Mouse (Mus musculus) lung, adult 2 months (tissue): ENCODE data around the gene Ccn6.

Experiments
- CTCF ChIP-seq: fragments of 200-500 bp; IDR thresholded peaks from 2 replicates; pipeline ENCODE4 v1.5.1; 2011; ENCODE audit warnings: mild to moderate bottlenecking, low read length, control low read depth; ENCODE audit not compliant: insufficient read depth
- POLR2A ChIP-seq: fragments of 200-500 bp; IDR thresholded peaks from 2 replicates; pipeline ENCODE4 v1.6.1; 2011; ENCODE audit warnings: low read depth, mild to moderate bottlenecking, control low read depth, low read length, borderline replicate concordance; ENCODE audit errors: extremely low read depth

GRCm38 (mm10) chr10:39184864-39185544 lies 21.4 kb upstream of the Ccn6 start:
- no peak for TF ChIP-seq CTCF
- TF ChIP-seq POLR2A, result no peak
